9 mouse cellular contexts compared by ENCODE assay signal in genomic region chr17:24151382-24151781, GRCm38 (mm10). TPM values are rescaled to one million over a fixed set of nuclear protein-coding genes. Genes with fewer than 3 reads are reported as not detected.
DNase-seq lines count a peak whose midpoint lies in the region; ATAC-seq lines count a peak whose summit lies in the region.
"Had no signal": no experiment of that assay in that cellular context is flagged by ENCODE, and none has a peak within 500 bp of the region (broad histone marks: within the 10 kb centered on the region; RNA-seq: fewer than 3 reads in every experiment).

No protein-coding gene starts in this region.

- peak overlapping the region; percentile 81 for H3K4me2 ChIP-seq in kidney, embryonic 14.5 days (replicated peaks; ENCODE audit: low read depth, low read length)
- peak overlapping the region; percentile 77 for H3K4me2 ChIP-seq in embryonic facial prominence, embryonic 12.5 days (replicated peaks)
- peak overlapping the region; percentile 88 for H3K4me2 ChIP-seq in intestine, embryonic 15.5 days (replicated peaks)
- H3K4me2 ChIP-seq in midbrain, embryonic 16.5 days (ENCODE audit: low read length) = peak overlapping the region; percentile 53

- H3K4me1 ChIP-seq in kidney, embryonic 14.5 days (ENCODE audit: control insufficient read depth, insufficient read depth, low read length) = peaks cover 8% of the 10 kb centered on the region; the same call in 1 of the 2 replicates
- H3K4me1 ChIP-seq in embryonic facial prominence, embryonic 12.5 days = peaks cover 11% of the 10 kb centered on the region; the same call in 1 of the 2 replicates
- peaks cover 9% of the 10 kb centered on the region; the same call in 1 of the 2 replicates for H3K4me1 ChIP-seq in intestine, embryonic 15.5 days (replicated peaks)
- H3K4me1 ChIP-seq in midbrain, embryonic 16.5 days (ENCODE audit: control insufficient read depth, insufficient read depth, low read length) = peaks cover 3% of the 10 kb centered on the region; the same call in 1 of the 2 replicates

- H3K9me3 ChIP-seq in kidney, embryonic 14.5 days (ENCODE audit: control insufficient read depth, low read length) = no peaks in the 10 kb centered on the region
- no peaks in the 10 kb centered on the region for H3K9me3 ChIP-seq in embryonic facial prominence, embryonic 12.5 days
- no peaks in the 10 kb centered on the region for H3K9me3 ChIP-seq in intestine, embryonic 15.5 days
- H3K9me3 ChIP-seq in midbrain, embryonic 16.5 days (replicated peaks; ENCODE audit: control insufficient read depth, low read length, poor library complexity, severe bottlenecking) = no peaks in the 10 kb centered on the region
- H3K9me3 ChIP-seq: G1E had no signal

- H3K4me3 ChIP-seq in kidney, embryonic 14.5 days (ENCODE audit: low read length) = peak overlapping the region; percentile 39
- peak overlapping the region; percentile 34; the same call in 1 of the 2 replicates for H3K4me3 ChIP-seq in embryonic facial prominence, embryonic 12.5 days
- 0 out of 2 replicates have a peak overlapping the region, but pooled peaks have one; percentile 41 for H3K4me3 ChIP-seq in intestine, embryonic 15.5 days (replicated peaks)
- H3K4me3 ChIP-seq in midbrain, embryonic 16.5 days (ENCODE audit: low read depth, low read length) = no peak overlapping the region

- no peak overlapping the region for H3K27ac ChIP-seq in kidney, embryonic 14.5 days (ENCODE audit: low read depth, low read length)
- no peak overlapping the region for H3K27ac ChIP-seq in embryonic facial prominence, embryonic 12.5 days
- no peak overlapping the region for H3K27ac ChIP-seq in intestine, embryonic 15.5 days
- H3K27ac ChIP-seq in midbrain, embryonic 16.5 days (ENCODE audit: low read length) = no peak overlapping the region

- DNase-seq in kidney, postnatal 36 days = no peak
- no peak for DNase-seq in adrenal gland, postnatal 4 days (ENCODE audit: low spot score in 2 of 2)
- DNase-seq in cerebellum, postnatal 14 days = no peak
- no peak for DNase-seq in gastrocnemius, postnatal 14 days

- no peaks in the 10 kb centered on the region for H3K27me3 ChIP-seq in kidney, embryonic 14.5 days (ENCODE audit: control insufficient read depth, insufficient read depth, low read length)
- no peaks in the 10 kb centered on the region for H3K27me3 ChIP-seq in embryonic facial prominence, embryonic 12.5 days
- no peaks in the 10 kb centered on the region for H3K27me3 ChIP-seq in intestine, embryonic 15.5 days (replicated peaks)
- H3K27me3 ChIP-seq in midbrain, embryonic 16.5 days (ENCODE audit: control insufficient read depth, insufficient read depth, low read depth, low read length) = no peaks in the 10 kb centered on the region

- intact Hi-C loops in gastrocnemius, postnatal 14 days (cut with DNase I; ENCODE audit: low total_unique reads) = no loop called here

- H3K36me3 ChIP-seq in kidney, embryonic 14.5 days (ENCODE audit: control insufficient read depth, insufficient read depth, low read length) = peaks cover 6% of the 10 kb centered on the region; the same call in 1 of the 2 replicates
- H3K36me3 ChIP-seq in embryonic facial prominence, embryonic 12.5 days = peaks cover 9% of the 10 kb centered on the region
- no peaks in the 10 kb centered on the region for H3K36me3 ChIP-seq in intestine, embryonic 15.5 days
- H3K36me3 ChIP-seq in midbrain, embryonic 16.5 days (ENCODE audit: control insufficient read depth, insufficient read depth, low read length) = 0 out of 2 replicates have a peak, but pooled peaks cover 4% of the 10 kb centered on the region

- H3K9ac ChIP-seq in kidney, embryonic 14.5 days (ENCODE audit: low read depth, low read length) = peak overlapping the region; percentile 52; the same call in 1 of the 2 replicates
- H3K9ac ChIP-seq in embryonic facial prominence, embryonic 12.5 days = no peak overlapping the region
- H3K9ac ChIP-seq in intestine, embryonic 15.5 days = no peak overlapping the region
- H3K9ac ChIP-seq in midbrain, embryonic 16.5 days (ENCODE audit: low read depth, low read length) = no peak overlapping the region

- WGBS in kidney, embryonic 14.5 days = 10% methylated on average over 7 of the region's 7 CpGs
- WGBS in embryonic facial prominence, embryonic 12.5 days = 12% methylated on average over 7 of the region's 7 CpGs
- WGBS in intestine, embryonic 15.5 days = 10% methylated on average over 7 of the region's 7 CpGs
- WGBS in midbrain, embryonic 16.5 days = 13% methylated on average over 7 of the region's 7 CpGs

- no peak for ATAC-seq in kidney, embryonic 14.5 days (ENCODE audit: low FRiP score, low TSS enrichment)
- no peak for ATAC-seq in embryonic facial prominence, embryonic 12.5 days (ENCODE audit: insufficient number of reproducible peaks, insufficient read depth, low FRiP score, low TSS enrichment)
- no peak for ATAC-seq in intestine, embryonic 15.5 days
- ATAC-seq in midbrain, embryonic 16.5 days = no peak

RNA-seq across cellular contexts. Expression of gene Pdpk1, which starts 0.7 kb away (rescaled TPM):
- 29.3 and 44.0 TPM in 2 replicates for polyA plus RNA-seq in kidney, embryonic 14.5 days (2014; fragmentation: Nextera tagmentation; extraction: Ambion mirVana)
- polyA plus RNA-seq in embryonic facial prominence, embryonic 12.5 days (2016; fragmentation: Nextera tagmentation; extraction: Ambion mirVana) = 37.6 and 38.6 TPM in 2 replicates
- polyA plus RNA-seq in intestine, embryonic 15.5 days (2015; fragmentation: Nextera tagmentation; extraction: Ambion mirVana) = 35.8 and 36.0 TPM in 2 replicates
- 69.2 and 78.5 TPM in 2 replicates for polyA plus RNA-seq in midbrain, embryonic 16.5 days (2015; fragmentation: Nextera tagmentation; extraction: Ambion mirVana)
- total RNA-seq in adrenal gland, postnatal 4 days (2021) = 10 to 100 TPM; 51.0 to 51.8 TPM
- 10 to 100 TPM; 39.5 to 41.3 TPM for total RNA-seq in gastrocnemius, postnatal 14 days (2021)

RNA-seq across cellular contexts. Expression of gene Amdhd2, which starts 12.2 kb away (rescaled TPM):
- polyA plus RNA-seq in kidney, embryonic 14.5 days (2014; fragmentation: Nextera tagmentation; extraction: Ambion mirVana) = 33.0 and 37.5 TPM in 2 replicates
- polyA plus RNA-seq in embryonic facial prominence, embryonic 12.5 days (2016; fragmentation: Nextera tagmentation; extraction: Ambion mirVana) = 40.9 and 42.7 TPM in 2 replicates
- 34.3 and 43.5 TPM in 2 replicates for polyA plus RNA-seq in intestine, embryonic 15.5 days (2015; fragmentation: Nextera tagmentation; extraction: Ambion mirVana)
- 31.1 and 31.6 TPM in 2 replicates for polyA plus RNA-seq in midbrain, embryonic 16.5 days (2015; fragmentation: Nextera tagmentation; extraction: Ambion mirVana)
- total RNA-seq in adrenal gland, postnatal 4 days (2021) = 10 to 100 TPM; 44.9 to 46.8 TPM
- 10 to 100 TPM in 1 of 2 experiments, 1 to 10 TPM in 1; 9.5 to 13.5 TPM for total RNA-seq in gastrocnemius, postnatal 14 days (2021)

RNA-seq across cellular contexts. Expression of gene Atp6v0c, which starts 18.1 kb away (rescaled TPM):
- polyA plus RNA-seq in kidney, embryonic 14.5 days (2014; fragmentation: Nextera tagmentation; extraction: Ambion mirVana) = 528 and 578 TPM in 2 replicates
- polyA plus RNA-seq in embryonic facial prominence, embryonic 12.5 days (2016; fragmentation: Nextera tagmentation; extraction: Ambion mirVana) = 445 and 455 TPM in 2 replicates
- 572 and 634 TPM in 2 replicates for polyA plus RNA-seq in intestine, embryonic 15.5 days (2015; fragmentation: Nextera tagmentation; extraction: Ambion mirVana)
- polyA plus RNA-seq in midbrain, embryonic 16.5 days (2015; fragmentation: Nextera tagmentation; extraction: Ambion mirVana) = 1,371 and 1,629 TPM in 2 replicates
- 100 to 1,000 TPM; 344 to 347 TPM for total RNA-seq in adrenal gland, postnatal 4 days (2021)
- 100 to 1,000 TPM; 167 to 178 TPM for total RNA-seq in gastrocnemius, postnatal 14 days (2021)

RNA-seq across cellular contexts. Expression of gene Tbc1d24, which starts 54.0 kb away (rescaled TPM):
- 5.0 and 8.2 TPM in 2 replicates for polyA plus RNA-seq in kidney, embryonic 14.5 days (2014; fragmentation: Nextera tagmentation; extraction: Ambion mirVana)
- polyA plus RNA-seq in embryonic facial prominence, embryonic 12.5 days (2016; fragmentation: Nextera tagmentation; extraction: Ambion mirVana) = 8.7 and 8.9 TPM in 2 replicates
- polyA plus RNA-seq in intestine, embryonic 15.5 days (2015; fragmentation: Nextera tagmentation; extraction: Ambion mirVana) = 4.7 and 5.9 TPM in 2 replicates
- 30.6 and 30.8 TPM in 2 replicates for polyA plus RNA-seq in midbrain, embryonic 16.5 days (2015; fragmentation: Nextera tagmentation; extraction: Ambion mirVana)
- total RNA-seq in adrenal gland, postnatal 4 days (2021) = 10 to 100 TPM; 13.7 to 15.9 TPM
- 1 to 10 TPM; 3.4 to 3.5 TPM for total RNA-seq in gastrocnemius, postnatal 14 days (2021)

RNA-seq across cellular contexts. Expression of gene Ntn3, which starts 57.9 kb away (rescaled TPM):
- 4.6 and 5.3 TPM in 2 replicates for polyA plus RNA-seq in kidney, embryonic 14.5 days (2014; fragmentation: Nextera tagmentation; extraction: Ambion mirVana)
- polyA plus RNA-seq in embryonic facial prominence, embryonic 12.5 days (2016; fragmentation: Nextera tagmentation; extraction: Ambion mirVana) = 20.2 and 20.3 TPM in 2 replicates
- polyA plus RNA-seq in intestine, embryonic 15.5 days (2015; fragmentation: Nextera tagmentation; extraction: Ambion mirVana) = 5.9 and 6.2 TPM in 2 replicates
- polyA plus RNA-seq in midbrain, embryonic 16.5 days (2015; fragmentation: Nextera tagmentation; extraction: Ambion mirVana) = 3.9 and 4.4 TPM in 2 replicates
- 1 to 10 TPM; 7.6 to 8.2 TPM for total RNA-seq in adrenal gland, postnatal 4 days (2021)
- 1 to 10 TPM in 1 of 2 experiments, under 1 TPM in 1; 0.86 to 1.1 TPM for total RNA-seq in gastrocnemius, postnatal 14 days (2021)
